Mouse (Mus musculus) erythroblast, adult 5-6 weeks (primary cell): Measurements from ENCODE around the gene Atp6v0a1. TPM values are rescaled to one million over a fixed set of nuclear protein-coding genes. Genes with fewer than 3 reads are reported as not detected.
A peak's percentile ranks its signal among the peaks of the same experiment; 100 is the strongest.

Source experiments
- ATAC-seq: replicated peaks from 2 replicates; pipeline ENCODE4 v1.8.0; 2016; ENCODE audit warnings: moderate number of reproducible peaks, mild to moderate bottlenecking, moderate TSS enrichment, inconsistent platforms; ENCODE audit not compliant: poor library complexity, low FRiP score, severe bottlenecking
- total RNA-seq, 2 experiments: library from RNA; stranded (forward) in 1 of 2; stranded (reverse) in 1 of 2; fragments of 150-400 nt in 1 of 2; fragments of 200-764, 138-1000 nt in 1 of 2; gene quantifications; 2 replicates each; pipeline versions ENCODE4 v1.2.3 to v1.2.4; 2015 to 2017; ENCODE audit warnings: low replicate concordance in 2 of 2

Gene Atp6v0a1
- total RNA-seq, 2 experiments from 2014 or later, result 539 to 748 TPM

DNA sequence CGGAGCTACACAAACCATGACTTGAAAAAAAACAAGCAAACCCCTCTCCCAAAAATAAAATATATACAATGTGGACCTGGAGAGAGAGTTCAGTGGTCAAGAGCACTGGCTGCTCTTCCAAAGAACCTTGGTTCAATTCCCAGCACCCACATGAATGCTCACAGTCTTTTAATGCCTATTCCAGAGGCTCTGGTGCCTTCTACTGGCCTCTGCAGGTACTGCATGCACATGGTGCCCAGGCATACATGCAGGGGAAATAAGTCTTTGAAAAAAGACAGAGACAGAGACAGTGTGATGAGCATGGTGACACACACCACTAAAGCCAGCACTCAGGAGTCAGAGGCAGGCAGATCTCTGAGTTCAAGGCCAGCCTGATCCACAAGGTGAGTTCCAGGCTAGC is 44.7 kb downstream of the Atp6v0a1 start:
- no peak for ATAC-seq

GRCm38 (mm10) chr11:101055418-101055817 is 46.2 kb downstream of the Atp6v0a1 start:
- no peak for ATAC-seq

- ATAC-seq, result no peak
Observed at GRCm38 (mm10) chr11:101056885-101057284, 47.6 kb downstream of the Atp6v0a1 start.

- peak; percentile 70 for ATAC-seq
Observed at GRCm38 (mm10) chr11:101057860-101058259, 48.6 kb downstream of the Atp6v0a1 start.

DNA sequence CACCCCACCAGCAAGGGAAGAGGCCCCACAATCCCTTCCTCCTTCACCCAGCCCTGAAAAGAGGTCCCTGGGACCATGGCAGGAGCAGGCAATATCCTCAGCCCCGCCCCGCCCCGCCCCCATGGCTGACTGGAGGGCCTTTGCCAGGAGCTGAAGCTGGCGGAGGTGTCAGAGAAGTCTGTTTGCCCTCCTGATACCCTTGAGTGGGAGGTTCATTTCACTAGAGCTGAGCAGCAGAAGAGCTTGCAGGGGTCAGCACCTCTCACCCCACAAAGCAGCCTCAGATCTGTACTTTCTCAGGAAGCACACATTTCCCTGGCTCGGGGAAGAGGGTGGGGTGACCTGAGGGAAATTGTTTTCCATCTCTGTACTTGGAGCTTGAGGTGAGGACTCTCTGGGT is 49.5 kb downstream of the Atp6v0a1 start:
- no peak for ATAC-seq

DNA sequence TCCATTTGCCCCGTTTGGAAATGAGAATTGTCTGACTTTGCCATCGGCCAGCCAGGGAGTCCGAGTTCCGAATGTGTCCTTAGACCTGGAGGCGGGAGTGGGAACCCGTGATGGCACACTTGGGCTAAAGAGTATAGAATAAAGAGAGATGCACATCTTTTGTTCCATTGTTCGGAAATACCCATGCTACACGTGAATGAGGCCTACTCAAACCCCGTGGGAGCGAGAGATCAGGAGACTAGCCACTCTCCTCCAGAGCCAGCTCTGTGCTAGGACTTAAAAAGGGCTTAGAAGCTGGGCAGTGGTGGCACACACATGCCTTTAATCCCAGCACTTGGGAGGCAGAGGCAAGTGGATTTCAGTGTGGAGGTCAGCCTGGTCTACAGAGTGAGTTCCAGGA is 50.2 kb downstream of the Atp6v0a1 start:
- no peak for ATAC-seq

- no peak for ATAC-seq
Observed at GRCm38 (mm10) chr11:101060126-101060525, 50.9 kb downstream of the Atp6v0a1 start.

GRCm38 (mm10) chr11:101061049-101061448 is 51.8 kb downstream of the Atp6v0a1 start:
- ATAC-seq, result no peak

GRCm38 (mm10) chr11:101062165-101062884 is 53.1 kb downstream of the Atp6v0a1 start:
- ATAC-seq, result no peak

DNA sequence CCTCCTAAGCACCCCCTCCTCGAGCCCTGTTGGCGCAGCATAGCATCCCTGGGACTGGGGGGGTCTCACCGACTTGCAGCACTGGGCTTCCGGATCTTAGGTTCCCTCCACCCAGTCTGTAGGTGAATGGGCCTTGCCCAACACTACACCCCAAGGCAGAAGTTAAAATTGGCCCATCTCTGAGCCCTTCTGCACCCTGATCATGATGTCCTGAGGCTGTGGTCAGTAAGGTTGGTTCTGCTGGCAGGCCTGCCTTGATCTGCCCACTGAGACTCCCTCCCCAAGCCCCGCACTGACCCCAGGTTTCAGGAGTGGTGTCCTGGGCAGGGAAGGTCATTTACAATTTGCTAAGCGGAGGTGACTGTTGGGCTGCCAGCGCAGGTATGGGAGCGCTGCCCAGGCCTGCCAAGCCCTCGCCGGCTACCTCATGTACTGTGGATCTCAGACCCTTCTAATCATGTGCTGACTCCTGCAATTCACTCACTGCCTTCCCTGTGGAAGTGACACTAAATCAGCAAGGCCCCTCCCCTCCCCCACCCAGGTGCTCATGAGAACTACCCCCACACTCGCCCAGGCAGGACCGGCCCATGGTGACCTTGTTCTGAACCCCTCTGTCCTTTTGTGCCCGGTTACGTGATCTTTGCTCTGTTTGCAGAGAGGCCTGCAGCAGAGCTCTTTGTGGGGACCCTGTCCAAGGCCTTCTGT is 53.9 kb downstream of the Atp6v0a1 start:
- ATAC-seq, result peak; percentile 6; the same call in 1 of the 2 replicates

- ATAC-seq, result peak; percentile 89
Observed at GRCm38 (mm10) chr11:101063676-101064327, 54.5 kb downstream of the Atp6v0a1 start.

GRCm38 (mm10) chr11:101064462-101064861 is 55.2 kb downstream of the Atp6v0a1 start:
- no peak for ATAC-seq

GRCm38 (mm10) chr11:101065002-101065401 is 55.8 kb downstream of the Atp6v0a1 start:
- no peak for ATAC-seq

- ATAC-seq, result peak; percentile 40
Observed at GRCm38 (mm10) chr11:101066549-101067412, 57.5 kb downstream of the Atp6v0a1 start.

DNA sequence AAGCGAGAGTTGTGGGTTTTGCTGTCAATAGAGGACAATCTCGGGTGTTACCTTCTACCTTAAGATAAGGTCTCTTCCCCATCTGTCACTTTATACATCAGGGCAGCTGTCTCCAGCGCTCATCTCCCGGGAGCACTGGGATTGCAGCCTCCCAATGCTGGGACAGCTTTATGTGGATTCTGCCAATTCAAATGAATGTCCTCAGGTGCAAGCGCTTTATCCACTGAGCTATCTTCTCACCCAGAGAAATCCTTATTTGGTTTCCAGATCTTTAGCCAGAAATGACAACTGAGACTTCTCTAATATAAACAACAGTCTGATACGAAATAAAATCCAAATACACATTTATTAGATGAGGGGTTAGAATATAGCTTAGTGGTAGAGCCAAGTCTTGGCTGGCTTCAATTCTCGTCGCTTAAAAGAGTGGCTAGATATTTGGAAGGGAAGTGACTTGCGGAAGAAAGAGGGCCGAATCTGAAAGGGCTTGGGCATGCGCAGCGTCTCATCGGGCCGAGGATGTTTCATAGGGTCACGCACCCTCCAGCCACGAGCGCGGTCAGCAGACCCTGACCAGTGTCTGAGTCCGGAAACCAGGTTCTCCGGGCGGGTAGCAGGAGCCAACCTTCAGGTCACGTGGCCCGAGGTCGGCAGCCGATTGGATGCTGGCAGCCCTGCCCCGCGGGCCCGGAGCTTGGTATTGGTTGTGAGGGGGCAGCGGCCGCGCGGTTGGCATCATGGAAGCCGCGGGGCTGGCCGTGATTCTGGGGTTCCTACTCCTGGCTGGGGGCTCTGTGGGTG is 60.3 kb downstream of the Atp6v0a1 start, which contains the start of gene Naglu:
TSS of gene Naglu (plus strand) at position 622 of the 798 bp plus-strand sequence.
- ATAC-seq, result peak; percentile 90

GRCm38 (mm10) chr11:101070189-101070527 is 60.9 kb downstream of the Atp6v0a1 start:
- ATAC-seq, result peak; percentile 41

DNA sequence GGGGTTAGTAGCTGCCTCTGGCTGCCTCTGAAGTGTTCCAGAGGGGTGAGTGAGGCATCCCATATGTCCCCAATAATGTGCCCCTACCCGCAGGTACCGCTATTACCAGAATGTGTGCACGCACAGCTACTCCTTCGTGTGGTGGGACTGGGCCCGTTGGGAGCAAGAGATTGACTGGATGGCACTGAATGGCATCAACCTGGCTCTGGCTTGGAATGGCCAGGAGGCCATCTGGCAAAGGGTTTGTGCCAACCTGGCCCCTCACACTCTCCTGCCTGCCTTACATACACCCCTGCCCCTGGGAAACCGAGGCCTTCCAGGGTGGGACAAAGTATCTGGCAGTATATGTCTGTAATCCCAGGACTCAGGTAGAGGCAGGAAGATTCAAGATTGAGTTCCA is 61.7 kb downstream of the Atp6v0a1 start:
- ATAC-seq, result no peak

DNA sequence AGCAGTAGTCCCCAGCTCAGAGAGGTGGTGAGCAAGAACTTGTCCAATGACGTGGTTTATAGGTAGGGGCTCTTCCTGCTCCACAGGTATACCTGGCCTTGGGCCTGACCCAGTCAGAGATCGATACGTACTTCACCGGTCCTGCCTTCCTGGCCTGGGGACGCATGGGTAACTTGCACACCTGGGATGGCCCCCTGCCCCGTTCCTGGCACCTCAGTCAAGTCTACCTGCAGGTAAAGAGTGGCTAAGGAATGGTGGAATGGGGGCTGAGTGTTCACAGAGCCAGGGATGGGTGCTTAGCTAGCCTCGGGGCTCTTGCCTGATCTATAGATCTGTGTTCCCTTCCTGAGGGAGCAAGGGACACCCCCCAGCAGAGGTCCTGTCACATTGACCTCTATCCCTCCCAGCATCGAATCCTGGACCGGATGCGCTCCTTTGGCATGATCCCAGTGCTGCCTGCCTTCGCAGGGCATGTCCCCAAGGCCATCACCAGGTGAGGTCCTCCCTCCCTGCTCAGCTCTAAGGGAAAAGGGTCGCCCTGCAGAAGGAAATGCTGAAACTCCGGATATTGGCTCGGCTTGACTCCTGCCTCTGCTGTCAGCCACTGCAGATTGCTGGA is 62.7 kb downstream of the Atp6v0a1 start:
- ATAC-seq, result no peak

DNA sequence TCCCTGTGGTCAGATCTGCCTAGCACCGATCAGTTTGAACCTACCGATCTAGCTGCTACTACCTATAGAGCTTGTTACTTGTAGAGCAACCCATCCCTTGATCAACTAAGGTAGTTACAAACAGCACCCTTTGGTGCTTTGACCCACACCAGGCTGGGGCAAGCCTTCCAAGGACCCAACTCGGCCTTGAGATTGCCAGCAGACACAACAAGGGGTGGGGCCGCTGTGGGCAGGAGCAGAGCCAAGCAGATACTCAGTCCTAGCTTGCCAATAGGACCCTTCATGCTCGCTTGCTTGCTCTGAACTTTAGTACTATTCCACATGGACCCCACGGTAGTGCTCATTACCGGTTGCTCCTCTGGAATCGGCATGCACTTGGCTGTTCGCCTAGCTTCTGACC is 68.9 kb downstream of the Atp6v0a1 start, which contains the start of gene Hsd17b1:
TSS of gene Hsd17b1 (plus strand) at position 291 of the 400 bp plus-strand sequence.
- no peak for ATAC-seq
